Mouse (Mus musculus) C2C12 (cell line): ENCODE results near the gene Igfbpl1. TPM values are rescaled to one million over a fixed set of nuclear protein-coding genes. Genes with fewer than 3 reads are reported as not detected.
A peak's percentile ranks its signal among the peaks of the same experiment; 100 is the strongest.

Source experiments
- H3K27me3 ChIP-seq: one replicate; pipeline ENCODE4 v1.6.1; 2011; ENCODE audit not compliant: control insufficient read depth, insufficient read depth, insufficient read length
- H3K36me3 ChIP-seq: one replicate; pipeline ENCODE4 v1.6.1; 2011; ENCODE audit not compliant: control insufficient read depth, insufficient read depth
- H3K4me3 ChIP-seq: one replicate; pipeline ENCODE4 v1.5.1; 2011; ENCODE audit warnings: mild to moderate bottlenecking, control low read depth; ENCODE audit not compliant: poor library complexity, insufficient read depth, severe bottlenecking
- H3K79me2 ChIP-seq: one replicate; pipeline ENCODE4 v1.6.1; 2011; ENCODE audit not compliant: control insufficient read depth, insufficient read depth
- H3K79me3 ChIP-seq: one replicate; pipeline ENCODE4 v1.6.1; 2011; ENCODE audit warnings: low read depth, control low read depth
- H3ac ChIP-seq: one replicate; pipeline ENCODE3; 2011; ENCODE audit warnings: low read depth; ENCODE audit not compliant: control insufficient read depth, insufficient read length
- CEBPB ChIP-seq: IDR thresholded peaks from one replicate; pipeline ENCODE4 v1.6.1; 2011; ENCODE audit warnings: low read depth, mild to moderate bottlenecking, control low read depth, moderate library complexity
- CTCF ChIP-seq: IDR thresholded peaks from one replicate; pipeline ENCODE4 v1.5.1; 2011; ENCODE audit not compliant: control insufficient read depth, insufficient read depth, insufficient read length
- FOSL1 ChIP-seq: IDR thresholded peaks from one replicate; pipeline ENCODE4 v1.8.0; 2011; ENCODE audit warnings: mild to moderate bottlenecking, low read length; ENCODE audit not compliant: poor library complexity, insufficient read depth, severe bottlenecking
- MAX ChIP-seq: IDR thresholded peaks from one replicate; pipeline ENCODE4 v1.6.1; 2011; ENCODE audit warnings: mild to moderate bottlenecking, control low read depth
- MYOD1 ChIP-seq: IDR thresholded peaks from one replicate; pipeline ENCODE4 v1.6.1; 2011; ENCODE audit warnings: low read depth; ENCODE audit not compliant: control insufficient read depth, insufficient read length
- MYOG ChIP-seq: IDR thresholded peaks from one replicate; pipeline ENCODE4 v1.6.1; 2011; ENCODE audit not compliant: control insufficient read depth, insufficient read length; ENCODE audit errors: extremely low read depth
- USF1 ChIP-seq: IDR thresholded peaks from one replicate; pipeline ENCODE4 v1.6.1; 2011; ENCODE audit warnings: low read depth, mild to moderate bottlenecking, control low read depth, moderate library complexity
- polyA plus RNA-seq: library from polyadenylated mRNA; unstranded; fragments of >200 nt; fragmentation: generic; extraction: Trizol; gene quantifications from one replicate; pipeline ENCODE4 v1.2.1, GENCODE M21; 2012; ENCODE audit warnings: missing spikeins

The Igfbpl1 gene
- polyA plus RNA-seq, 1 experiment: not detected

DNA sequence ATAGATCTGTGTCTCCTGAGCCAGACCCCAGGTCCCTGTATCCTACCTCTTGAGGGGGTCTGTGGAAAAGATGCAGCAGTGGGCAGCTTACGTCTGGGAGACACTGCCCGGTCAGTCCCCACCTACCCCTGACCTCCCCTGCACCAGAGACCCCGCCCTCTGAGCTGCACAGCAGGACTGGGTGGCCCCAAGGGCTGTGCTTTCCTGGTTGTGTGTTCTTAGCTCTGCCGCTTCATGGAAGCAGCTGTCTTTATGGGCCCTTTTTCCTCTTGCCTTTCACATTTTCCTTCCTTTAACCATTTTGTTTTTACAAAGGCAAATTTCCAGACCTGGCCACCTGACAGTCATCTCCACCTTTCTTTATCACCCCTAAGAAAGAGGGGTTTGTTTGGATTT is 56.1 kb downstream of the Igfbpl1 start:
- Histone ChIP-seq H3K4me3 (no peak overlapping the region), H3K79me3 (no peaks in the 10 kb centered on the region), H3K27me3 (peaks cover 53% of the 10 kb centered on the region), H3K79me2 (no peaks in the 10 kb centered on the region), H3ac (no peak overlapping the region), H3K36me3 (no peaks in the 10 kb centered on the region)
- TF ChIP-seq CTCF (no peak), CEBPB (no peak), MYOG (no peak), MAX (no peak), MYOD1 (no peak)

DNA sequence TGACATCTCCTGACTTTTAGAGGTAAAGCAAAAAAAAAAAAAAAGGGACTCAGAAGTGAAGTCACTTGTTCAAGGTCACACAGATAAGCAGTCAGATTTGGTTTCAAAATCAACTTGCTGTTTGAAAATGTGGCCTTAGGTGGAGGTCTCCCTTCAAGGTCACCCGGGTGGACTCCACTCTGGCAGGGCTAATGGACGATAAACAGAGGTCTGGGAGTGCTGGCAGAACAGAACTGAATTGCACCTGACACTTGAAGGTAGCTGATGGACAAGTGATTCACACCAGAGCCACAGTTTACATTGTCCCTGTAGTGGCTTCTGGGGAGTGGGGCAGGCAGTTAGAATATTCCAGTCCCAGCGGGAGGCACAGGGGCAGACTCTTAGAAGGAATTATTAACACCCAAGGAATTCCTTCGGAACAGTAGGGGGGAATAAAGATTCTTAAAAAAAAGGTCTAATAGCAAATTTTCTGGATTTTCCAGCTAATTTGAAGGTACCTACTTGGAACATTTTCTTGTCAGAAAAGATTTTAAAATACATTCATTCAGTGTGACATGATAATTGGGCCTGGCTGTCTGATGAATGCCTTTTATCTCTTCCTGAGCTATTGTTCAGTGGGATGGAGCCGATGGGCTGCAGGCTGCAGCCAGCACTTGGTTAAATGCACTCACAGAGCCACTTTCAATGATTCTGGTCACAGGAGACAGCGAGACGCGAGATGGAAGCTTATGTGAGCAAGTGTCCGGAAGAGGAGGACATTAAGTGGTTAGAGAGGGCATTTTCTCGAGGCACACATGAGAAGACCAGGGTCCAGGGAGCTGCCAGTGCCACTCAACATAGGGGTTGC is 56.7 kb downstream of the Igfbpl1 start:
- Histone ChIP-seq H3K79me2 (no peaks in the 10 kb centered on the region), H3K36me3 (no peaks in the 10 kb centered on the region), H3K79me3 (no peaks in the 10 kb centered on the region), H3ac (no peak overlapping the region), H3K4me3 (no peak overlapping the region), H3K27me3 (peaks cover 54% of the 10 kb centered on the region)
- no peak for TF ChIP-seq MYOD1
- TF ChIP-seq MYOG: no peak
- no peak for TF ChIP-seq CTCF
- TF ChIP-seq USF1: no peak
- TF ChIP-seq CEBPB: no peak
- TF ChIP-seq MAX: no peak
- no peak for TF ChIP-seq FOSL1

DNA sequence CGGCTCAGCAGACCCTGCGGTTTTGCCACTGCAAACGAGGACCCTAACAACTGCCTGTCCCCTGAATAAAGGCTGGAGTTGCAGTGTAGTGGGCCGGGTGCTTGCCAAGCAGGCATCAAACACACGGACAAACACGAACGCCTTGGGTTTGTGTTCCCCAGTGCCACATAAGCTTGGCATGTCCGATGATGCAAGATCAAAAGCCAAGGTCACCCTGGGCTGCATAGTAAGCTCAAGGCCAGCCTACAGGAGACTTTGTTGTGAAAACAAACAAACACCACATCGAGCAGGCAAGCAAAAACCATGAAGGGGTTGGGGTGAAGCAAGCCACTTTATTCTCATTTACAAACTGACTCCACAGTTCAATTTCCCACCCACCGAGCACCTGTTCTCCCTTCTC is 57.6 kb downstream of the Igfbpl1 start:
- H3K27me3 ChIP-seq: peaks cover 62% of the 10 kb centered on the region
- no peak overlapping the region for H3ac ChIP-seq
- H3K36me3 ChIP-seq: no peaks in the 10 kb centered on the region
- no peaks in the 10 kb centered on the region for H3K79me2 ChIP-seq
- H3K79me3 ChIP-seq: no peaks in the 10 kb centered on the region
- no peak overlapping the region for H3K4me3 ChIP-seq
- TF ChIP-seq MYOD1 (no peak), USF1 (no peak)

DNA sequence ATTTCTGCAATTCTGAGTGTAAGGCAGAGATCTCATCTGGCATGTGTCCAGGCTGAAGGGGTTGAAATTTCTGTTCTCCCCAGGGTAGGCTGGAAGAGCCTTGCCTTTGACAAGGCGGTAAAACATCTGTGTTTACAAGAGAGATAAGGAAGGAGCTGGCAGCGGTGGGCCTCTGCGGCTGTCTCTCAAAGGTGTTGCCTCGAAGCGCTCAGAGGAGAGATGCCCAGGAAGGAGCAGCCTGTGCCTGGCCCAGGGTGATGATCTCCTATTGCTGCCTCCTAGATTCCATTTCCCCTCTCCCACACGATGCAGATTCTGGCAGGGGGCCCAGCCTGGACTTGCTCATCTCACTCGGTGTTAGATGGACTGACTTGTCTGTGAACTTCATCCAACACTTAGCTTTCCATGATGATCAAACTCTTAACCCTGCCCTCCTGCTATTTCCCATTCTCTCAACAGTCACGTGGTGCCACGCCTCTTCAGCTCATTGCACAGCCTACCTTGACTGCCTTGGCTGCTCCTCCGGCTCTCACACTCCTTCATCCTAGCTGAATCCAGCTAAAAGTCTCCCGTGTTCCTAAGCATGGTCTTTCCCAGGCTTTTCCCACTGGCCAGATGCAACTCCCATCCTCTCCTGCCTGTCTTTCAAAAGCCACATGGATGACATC is 58.7 kb downstream of the Igfbpl1 start:
- Histone ChIP-seq H3K79me2 (no peaks in the 10 kb centered on the region), H3K36me3 (no peaks in the 10 kb centered on the region), H3ac (no peak overlapping the region), H3K79me3 (no peaks in the 10 kb centered on the region), H3K27me3 (peaks cover 69% of the 10 kb centered on the region), H3K4me3 (no peak overlapping the region)
- TF ChIP-seq MYOD1: no peak
- no peak for TF ChIP-seq CTCF
- TF ChIP-seq FOSL1: no peak
- no peak for TF ChIP-seq CEBPB
- peak; percentile 33 for TF ChIP-seq USF1

DNA sequence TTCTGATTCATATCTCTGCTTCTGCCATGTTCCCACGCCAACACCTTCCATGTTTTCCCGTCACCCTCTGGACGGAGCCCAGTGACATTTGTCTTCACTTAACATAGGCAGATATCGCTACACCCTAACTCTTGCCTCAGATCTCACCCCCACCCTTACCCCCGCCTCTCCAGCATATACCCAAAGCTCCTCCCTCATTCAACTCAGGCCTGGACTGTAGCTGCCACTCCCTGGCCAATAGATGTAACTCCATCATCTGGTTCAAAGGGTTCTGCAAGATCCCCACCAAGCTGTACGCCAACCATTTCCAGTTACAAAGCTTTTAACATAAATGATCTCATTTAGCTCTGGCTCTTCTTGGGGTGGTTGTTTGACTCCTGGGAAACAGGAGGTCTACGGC is 59.9 kb downstream of the Igfbpl1 start:
- Histone ChIP-seq H3K36me3 (no peaks in the 10 kb centered on the region), H3K4me3 (no peak overlapping the region), H3ac (no peak overlapping the region), H3K79me3 (no peaks in the 10 kb centered on the region), H3K79me2 (no peaks in the 10 kb centered on the region), H3K27me3 (peaks cover 73% of the 10 kb centered on the region)
- TF ChIP-seq MYOG (no peak), CEBPB (no peak), MYOD1 (no peak), CTCF (no peak)

DNA sequence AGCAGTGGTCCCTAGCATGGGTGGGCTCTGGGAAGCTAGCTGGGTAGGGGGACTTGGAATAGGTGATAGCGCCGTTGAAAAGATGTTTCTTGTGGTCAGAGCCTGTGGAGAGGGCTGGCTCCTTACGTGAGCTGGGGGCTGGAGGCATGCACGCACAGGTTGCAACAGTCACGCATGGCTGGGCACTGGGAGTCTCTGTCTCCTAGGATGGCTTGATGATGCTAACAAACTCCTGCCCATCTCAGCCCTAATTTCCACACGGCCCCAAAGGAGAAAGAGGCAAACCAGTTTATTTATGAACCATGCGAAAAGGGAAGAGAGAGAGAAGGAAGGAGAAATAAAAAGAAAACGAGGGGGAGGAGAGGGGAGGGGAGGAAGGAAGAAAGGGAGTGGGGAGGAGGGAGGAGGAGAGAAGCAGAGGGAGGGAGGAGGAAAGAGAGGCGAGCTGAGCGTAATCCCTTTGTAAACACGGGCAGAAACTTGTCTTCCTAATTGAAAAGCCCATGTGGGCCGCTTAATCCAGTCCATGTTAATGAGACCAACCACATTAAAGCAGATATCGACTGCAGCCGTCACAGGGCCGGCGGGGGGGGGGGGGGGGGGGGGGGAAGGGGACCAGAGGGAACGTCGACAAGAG is 61.0 kb downstream of the Igfbpl1 start:
- no peaks in the 10 kb centered on the region for H3K79me2 ChIP-seq
- H3ac ChIP-seq: no peak overlapping the region
- H3K36me3 ChIP-seq: no peaks in the 10 kb centered on the region
- H3K4me3 ChIP-seq: no peak overlapping the region
- no peaks in the 10 kb centered on the region for H3K79me3 ChIP-seq
- peaks cover 68% of the 10 kb centered on the region for H3K27me3 ChIP-seq
- TF ChIP-seq MYOD1 (no peak), CEBPB (no peak), FOSL1 (no peak), MAX (no peak), CTCF (no peak)
